Mouse (Mus musculus) ZHBTc4 (cell line): ENCODE measurements around the gene Abhd13.

Source experiments
- DNase-seq: peaks from one replicate; pipeline ENCODE4 v3.0.0-alpha.2; 2011; ENCODE audit warnings: low read depth, low spot score

Gene Abhd13

GRCm38 (mm10) chr8:9977573-9978314 lies at the start of gene Abhd13, which contains the start of gene Lig4:
Gene Abhd13 (plus strand): TSS chr8:9977707.
Gene Lig4 (minus strand): TSS chr8:9977686.
- peak; percentile 98 for DNase-seq

- no peak for DNase-seq
These were observed 47.6 kb upstream of the Abhd13 start for GRCm38 (mm10) chr8:9929746-9930445.

- DNase-seq = no peak
These were observed 44.8 kb upstream of the Abhd13 start for GRCm38 (mm10) chr8:9932711-9933110.

- DNase-seq = peak; percentile 75
These were observed 42.5 kb upstream of the Abhd13 start for GRCm38 (mm10) chr8:9934891-9935565.

GRCm38 (mm10) chr8:9935574-9935973 lies 41.9 kb upstream of the Abhd13 start:
- DNase-seq = peak; percentile 6

GRCm38 (mm10) chr8:9949134-9949890 lies 28.2 kb upstream of the Abhd13 start:
- DNase-seq = no peak

GRCm38 (mm10) chr8:9958338-9958737 lies 19.2 kb upstream of the Abhd13 start:
- DNase-seq = no peak

- no peak for DNase-seq
These were observed 17.6 kb upstream of the Abhd13 start for GRCm38 (mm10) chr8:9959919-9960318.

GRCm38 (mm10) chr8:9971866-9972265 lies 5.6 kb upstream of the Abhd13 start:
- no peak for DNase-seq

- no peak for DNase-seq
These were observed 2.2 kb upstream of the Abhd13 start for GRCm38 (mm10) chr8:9975276-9975675.

- DNase-seq = peak; percentile 99
These were observed 1.5 kb upstream of the Abhd13 start for GRCm38 (mm10) chr8:9975898-9976611.

- peak; percentile 41 for DNase-seq
These were observed 491 bp upstream of the Abhd13 start for GRCm38 (mm10) chr8:9977016-9977415.

- DNase-seq = peak; percentile 6
These were observed 1.1 kb downstream of the Abhd13 start for GRCm38 (mm10) chr8:9978475-9979230.

GRCm38 (mm10) chr8:9979746-9980145 lies 2.2 kb downstream of the Abhd13 start:
- no peak for DNase-seq

- no peak for DNase-seq
These were observed 2.7 kb downstream of the Abhd13 start for GRCm38 (mm10) chr8:9980188-9980587.

- DNase-seq = no peak
These were observed 26.6 kb downstream of the Abhd13 start for GRCm38 (mm10) chr8:10004115-10004514.

GRCm38 (mm10) chr8:10006156-10006985 lies 28.9 kb downstream of the Abhd13 start, which contains the start of gene Tnfsf13b:
Gene Tnfsf13b (plus strand): TSS chr8:10006467.
- no peak for DNase-seq

- DNase-seq = peak; percentile 84
These were observed 29.6 kb downstream of the Abhd13 start for GRCm38 (mm10) chr8:10006986-10007659.

- DNase-seq = no peak
These were observed 30.1 kb downstream of the Abhd13 start for GRCm38 (mm10) chr8:10007660-10008028.
